Mouse (Mus musculus) hindbrain, embryonic 16.5 days (tissue): Measurements from ENCODE around the gene Btk. TPM values are rescaled to one million over a fixed set of nuclear protein-coding genes. Genes with fewer than 3 reads are reported as not detected.

Experiments
- ATAC-seq: fragments of 200-750 bp; cut with Nextera tagmentation; 2 replicates; pipeline ENCODE4 v1.8.0; 2017; ENCODE audit warnings: moderate TSS enrichment, moderate library complexity
- H3K27ac ChIP-seq: fragments of 300-500 bp; sonication (generic); 2 replicates; pipeline ENCODE4 v1.5.1; 2014; ENCODE audit warnings: low read depth, mild to moderate bottlenecking, control low read depth, low read length, moderate library complexity
- H3K27me3 ChIP-seq: fragments of 300-500 bp; sonication (generic); replicated peaks from 2 replicates; pipeline ENCODE4 v1.6.1; 2014; ENCODE audit warnings: low read length; ENCODE audit not compliant: control insufficient read depth, insufficient read depth
- H3K36me3 ChIP-seq: fragments of 300-500 bp; sonication (generic); 2 replicates; pipeline ENCODE4 v1.6.1; 2014; ENCODE audit warnings: mild to moderate bottlenecking, low read length, moderate library complexity, mixed read lengths; ENCODE audit not compliant: control insufficient read depth, insufficient read depth
- H3K4me1 ChIP-seq: fragments of 300-500 bp; sonication (generic); 2 replicates; pipeline ENCODE4 v1.6.1; 2014; ENCODE audit warnings: low read depth, low read length; ENCODE audit not compliant: control insufficient read depth, insufficient read depth
- H3K4me2 ChIP-seq: fragments of 300-500 bp; sonication (generic); 2 replicates; pipeline ENCODE4 v1.6.1; 2014; ENCODE audit warnings: mild to moderate bottlenecking, low read length, control low read depth, moderate library complexity
- H3K4me3 ChIP-seq: fragments of 300-500 bp; sonication (generic); 2 replicates; pipeline ENCODE4 v1.5.1; 2014; ENCODE audit warnings: mild to moderate bottlenecking, low read length, control low read depth, moderate library complexity
- H3K9ac ChIP-seq: fragments of 300-500 bp; sonication (generic); 2 replicates; pipeline ENCODE4 v1.6.1; 2014; ENCODE audit warnings: low read depth, mild to moderate bottlenecking, control low read depth, low read length, moderate library complexity
- H3K9me3 ChIP-seq: fragments of 300-500 bp; sonication (generic); 2 replicates; pipeline ENCODE4 v1.6.1; 2014; ENCODE audit warnings: mild to moderate bottlenecking, low read length, moderate library complexity; ENCODE audit not compliant: control insufficient read depth
- WGBS: fragments of 180-500 bp; shearing (Covaris S2); extraction: QIAGEN DNeasy Blood & Tissue Kit; methylation state at CpG from one replicate; pipeline ENCODE4 v1.1.7; 2014; 5-methylcytosine and 5-hydroxymethylcytosine counted together
- polyA plus RNA-seq: library from polyadenylated mRNA; unstranded; fragments of >200 nt; fragmentation: Nextera tagmentation; extraction: Ambion mirVana; gene quantifications from 2 replicates; pipeline ENCODE4 v1.2.1, GENCODE M21; 2015

Btk gene
- polyA plus RNA-seq, 1 experiment from 2014 or later, result 0.48 TPM

DNA sequence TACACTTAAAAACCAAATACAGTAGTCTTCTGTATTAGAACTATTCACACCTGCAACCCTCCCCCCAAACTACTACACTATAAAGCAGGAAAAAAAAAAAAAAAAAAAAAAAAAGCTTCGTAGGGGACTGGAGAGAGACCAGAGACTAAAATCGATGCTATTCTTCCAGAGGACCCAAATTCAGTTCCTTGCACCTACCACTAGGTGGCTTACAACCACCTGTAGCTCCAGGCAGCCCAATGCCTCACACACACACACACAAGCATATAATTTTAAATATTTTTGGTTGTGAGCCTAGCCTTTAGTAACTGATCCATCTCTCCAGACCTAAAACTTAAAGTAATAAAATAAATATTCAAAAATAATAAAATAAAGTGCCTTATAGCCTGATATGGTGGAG, 73.9 kb downstream of the Btk start:
- Histone ChIP-seq H3K9me3 (no peaks in the 10 kb centered on the region), H3K9ac (no peak overlapping the region), H3K36me3 (no peaks in the 10 kb centered on the region), H3K4me2 (no peak overlapping the region), H3K27ac (no peak overlapping the region), H3K27me3 (no peaks in the 10 kb centered on the region), H3K4me1 (no peaks in the 10 kb centered on the region), H3K4me3 (no peak overlapping the region)
- WGBS, result 55% methylated on average over 2 of the region's 2 CpGs
- no peak for ATAC-seq

GRCm38 (mm10) chrX:134507977-134508376, 75.4 kb downstream of the Btk start:
- H3K27me3 ChIP-seq, result no peaks in the 10 kb centered on the region
- ATAC-seq, result no peak
- no peaks in the 10 kb centered on the region for H3K36me3 ChIP-seq
- no peak overlapping the region for H3K9ac ChIP-seq
- no peaks in the 10 kb centered on the region for H3K9me3 ChIP-seq
- WGBS, result 68% methylated on average over 6 of the region's 6 CpGs
- H3K4me3 ChIP-seq, result no peak overlapping the region
- H3K27ac ChIP-seq, result no peak overlapping the region
- H3K4me1 ChIP-seq, result no peaks in the 10 kb centered on the region
- no peak overlapping the region for H3K4me2 ChIP-seq

GRCm38 (mm10) chrX:134500651-134501050, 82.7 kb downstream of the Btk start:
- H3K27ac ChIP-seq, result no peak overlapping the region
- no peaks in the 10 kb centered on the region for H3K27me3 ChIP-seq
- 89% methylated on average over 8 of the region's 8 CpGs for WGBS
- H3K4me3 ChIP-seq, result no peak overlapping the region
- no peaks in the 10 kb centered on the region for H3K36me3 ChIP-seq
- H3K4me2 ChIP-seq, result no peak overlapping the region
- H3K9me3 ChIP-seq, result no peaks in the 10 kb centered on the region
- no peaks in the 10 kb centered on the region for H3K4me1 ChIP-seq
- no peak overlapping the region for H3K9ac ChIP-seq
- no peak for ATAC-seq

Other genes starting within 250 kb of the Btk start
- gene Drp2, start 179.0 kb downstream of the Btk start, polyA plus RNA-seq, result 15.4 and 19.5 TPM in 2 replicates
- 0.08 and 0.21 TPM in 2 replicates for gene Taf7l, start 107.1 kb downstream of the Btk start, polyA plus RNA-seq
- gene Timm8a1, start 41.7 kb downstream of the Btk start, polyA plus RNA-seq, result 48.0 and 53.0 TPM in 2 replicates
- 142 and 149 TPM in 2 replicates for gene Rpl36a, start 2.1 kb upstream of the Btk start, polyA plus RNA-seq
- 3.9 and 4.7 TPM in 2 replicates for gene Gla, start 17.6 kb upstream of the Btk start, polyA plus RNA-seq
- 140 and 141 TPM in 2 replicates for gene Hnrnph2, start 17.6 kb upstream of the Btk start, polyA plus RNA-seq
- gene Armcx4, start 102.9 kb upstream of the Btk start, polyA plus RNA-seq, result 4.2 and 4.6 TPM in 2 replicates
- 105 and 112 TPM in 2 replicates for gene Armcx1, start 134.4 kb upstream of the Btk start, polyA plus RNA-seq
- 48.2 and 50.2 TPM in 2 replicates for gene Armcx6, start 167.8 kb upstream of the Btk start, polyA plus RNA-seq
- 99.4 and 110 TPM in 2 replicates for gene Armcx3, start 173.0 kb upstream of the Btk start, polyA plus RNA-seq
- gene Armcx2, start 225.7 kb upstream of the Btk start, polyA plus RNA-seq, result 83.0 and 90.8 TPM in 2 replicates